Mouse (Mus musculus): ENCODE data around the gene Serpinf2. TPM values are rescaled to one million over a fixed set of nuclear protein-coding genes. Genes with fewer than 3 reads are reported as not detected.
A peak's percentile ranks its signal among the peaks of the same experiment; 100 is the strongest.

The Serpinf2 gene
- polyA plus RNA-seq, 1 experiment: 126 TPM

DNA sequence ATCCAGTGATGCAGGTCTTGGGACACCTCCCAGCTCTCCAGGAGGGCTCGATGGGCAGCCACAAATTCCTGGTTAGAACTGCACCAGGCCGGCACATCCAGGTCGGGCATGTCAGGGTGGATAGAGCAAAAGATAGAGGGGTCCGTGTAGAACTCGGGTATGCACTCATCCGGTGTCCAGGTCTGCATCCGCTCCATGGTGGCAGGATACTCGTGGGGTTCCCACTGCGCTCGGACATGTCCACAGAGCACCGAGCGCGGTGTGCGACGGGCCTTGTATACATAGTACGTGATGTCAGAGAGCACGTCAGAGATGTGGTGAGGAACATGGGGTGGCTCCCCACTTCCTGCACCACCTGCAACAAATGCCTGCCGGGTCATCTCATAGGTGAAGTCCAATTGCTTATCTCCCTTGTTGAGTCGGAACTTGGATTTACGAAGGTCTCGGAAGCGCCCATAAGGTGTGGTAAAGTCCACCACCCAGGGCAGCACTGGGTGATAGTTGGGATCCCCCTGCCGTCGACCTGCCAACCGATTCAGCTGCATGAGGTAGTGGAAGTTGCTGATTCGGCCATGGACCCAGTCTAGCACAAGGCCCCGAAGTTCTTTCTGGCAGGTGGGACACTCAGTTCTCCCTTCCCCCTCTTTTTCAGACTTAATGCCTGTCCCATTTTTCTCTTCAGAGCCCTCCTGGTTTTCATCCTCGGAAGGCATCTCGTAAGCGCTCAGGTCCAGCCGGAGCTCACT lies 13.6 kb upstream of the Serpinf2 start:
- Histone ChIP-seq H3K27me3 (replicated peaks; ENCODE audit: control insufficient read depth, insufficient read depth, low read length) (no peaks in the 10 kb centered on the region), H3K27ac (ENCODE audit: insufficient read depth, low read depth, low read length) (no peak overlapping the region), H3K36me3 (ENCODE audit: control insufficient read depth, insufficient read depth, low read length) (no peaks in the 10 kb centered on the region; the same call in none of the 2 replicates), H3K4me1 (ENCODE audit: control insufficient read depth, insufficient read depth, low read length) (peaks cover 14% of the 10 kb centered on the region), H3K4me3 (ENCODE audit: insufficient read depth, low read depth, low read length) (0 out of 2 replicates have a peak overlapping the region, but pooled peaks have one; percentile 75)
- DNase-seq: no peak
- no peak for TF ChIP-seq CTCF (conservative IDR thresholded peaks at IDR 0.05; ENCODE audit: insufficient read depth, insufficient read length, low read depth, low read length)
- WGBS: 91% methylated on average over 31 of the region's 31 CpGs

DNA sequence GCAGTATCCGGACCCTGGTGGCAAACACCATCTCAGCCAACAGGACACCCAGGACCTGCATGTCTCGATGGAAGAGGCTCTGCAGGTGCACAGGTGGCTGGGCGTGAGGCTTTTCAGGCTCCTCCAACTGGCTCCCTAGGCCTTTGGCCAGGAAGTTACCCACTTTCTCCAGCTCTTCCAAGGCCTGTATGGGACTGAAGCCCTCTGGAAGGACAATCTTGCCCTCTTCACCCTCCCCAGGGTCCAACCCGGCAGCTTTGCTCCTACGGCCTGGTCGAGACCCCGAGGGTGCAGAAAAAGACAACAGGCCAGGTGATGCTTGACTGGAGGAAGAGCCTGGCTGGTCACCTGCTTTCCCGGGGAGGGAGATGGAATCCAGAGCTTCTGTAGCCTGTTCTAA lies 12.7 kb upstream of the Serpinf2 start:
- H3K27me3 ChIP-seq (replicated peaks; ENCODE audit: control insufficient read depth, insufficient read depth, low read length): no peaks in the 10 kb centered on the region
- TF ChIP-seq CTCF (conservative IDR thresholded peaks at IDR 0.05; ENCODE audit: insufficient read depth, insufficient read length, low read depth, low read length) (no peak), POLR2A (IDR thresholded peaks at IDR 0.05; ENCODE audit: low read depth, low read length) (no peak)
- H3K27ac ChIP-seq (ENCODE audit: insufficient read depth, low read depth, low read length): no peak overlapping the region
- no peak for DNase-seq
- H3K4me3 ChIP-seq (ENCODE audit: insufficient read depth, low read depth, low read length): no peak overlapping the region
- peaks cover 14% of the 10 kb centered on the region for H3K4me1 ChIP-seq (ENCODE audit: control insufficient read depth, insufficient read depth, low read length)
- no peaks in the 10 kb centered on the region; the same call in none of the 2 replicates for H3K36me3 ChIP-seq (ENCODE audit: control insufficient read depth, insufficient read depth, low read length)
- WGBS: 88% methylated on average over 8 of the region's 8 CpGs

DNA sequence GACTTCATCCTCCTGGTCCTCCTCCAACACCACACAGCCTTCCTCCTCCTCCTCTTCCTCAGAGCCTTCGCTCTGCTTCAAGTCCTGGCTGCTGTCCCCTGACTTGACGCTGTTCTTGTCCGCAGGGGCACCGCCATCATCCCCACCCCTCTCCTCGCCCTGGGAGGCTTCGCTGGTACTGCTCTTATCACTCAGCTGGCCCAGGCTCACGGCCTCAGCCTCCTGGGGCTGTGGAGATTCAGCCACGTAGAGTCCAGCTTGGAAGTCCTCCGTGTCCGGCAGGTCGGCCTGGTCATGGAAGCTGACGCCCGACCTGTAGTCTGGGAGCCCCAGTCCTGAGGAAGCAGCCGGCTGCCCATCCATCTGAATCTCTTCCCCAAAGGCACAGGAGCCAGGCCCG lies 11.5 kb upstream of the Serpinf2 start:
- Histone ChIP-seq H3K27me3 (replicated peaks; ENCODE audit: control insufficient read depth, insufficient read depth, low read length) (no peaks in the 10 kb centered on the region), H3K4me1 (ENCODE audit: control insufficient read depth, insufficient read depth, low read length) (peaks cover 14% of the 10 kb centered on the region), H3K36me3 (ENCODE audit: control insufficient read depth, insufficient read depth, low read length) (no peaks in the 10 kb centered on the region; the same call in none of the 2 replicates), H3K27ac (ENCODE audit: insufficient read depth, low read depth, low read length) (no peak overlapping the region), H3K4me3 (ENCODE audit: insufficient read depth, low read depth, low read length) (no peak overlapping the region)
- 88% methylated on average over 15 of the region's 15 CpGs for WGBS
- DNase-seq: no peak
- TF ChIP-seq POLR2A (IDR thresholded peaks at IDR 0.05; ENCODE audit: low read depth, low read length) (no peak), CTCF (conservative IDR thresholded peaks at IDR 0.05; ENCODE audit: insufficient read depth, insufficient read length, low read depth, low read length) (no peak)

DNA sequence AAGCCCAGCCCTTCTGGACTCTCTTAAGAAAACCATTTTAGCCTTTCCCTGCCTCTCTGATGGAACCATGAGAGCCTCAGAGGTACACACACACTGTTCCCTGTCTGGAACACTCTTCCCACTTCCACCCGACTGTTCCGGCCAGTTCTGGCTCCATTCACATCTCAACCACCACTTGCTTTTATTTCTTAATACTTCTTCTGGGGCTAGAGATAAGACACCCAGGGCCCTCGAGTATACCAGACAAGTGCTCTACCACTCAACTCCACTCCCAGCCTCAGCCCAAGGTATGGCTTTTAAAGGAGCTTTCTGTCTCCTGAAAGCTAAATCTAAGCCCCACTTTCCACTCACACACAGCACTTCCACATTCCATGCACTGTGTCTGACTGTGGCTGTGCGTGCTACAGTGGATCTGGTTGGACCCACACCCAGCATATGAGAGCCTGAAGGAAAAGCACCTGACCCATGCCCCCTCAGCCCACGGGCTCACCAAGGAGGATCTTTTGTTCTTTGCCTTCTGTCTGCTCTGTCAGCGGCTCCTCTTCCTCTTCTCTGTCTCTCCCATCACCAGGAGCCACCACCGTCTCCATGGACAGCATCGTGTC lies 11.0 kb upstream of the Serpinf2 start:
- Histone ChIP-seq H3K36me3 (ENCODE audit: control insufficient read depth, insufficient read depth, low read length) (peaks cover 4% of the 10 kb centered on the region), H3K27ac (ENCODE audit: insufficient read depth, low read depth, low read length) (no peak overlapping the region), H3K4me1 (ENCODE audit: control insufficient read depth, insufficient read depth, low read length) (peaks cover 13% of the 10 kb centered on the region), H3K27me3 (replicated peaks; ENCODE audit: control insufficient read depth, insufficient read depth, low read length) (no peaks in the 10 kb centered on the region), H3K4me3 (ENCODE audit: insufficient read depth, low read depth, low read length) (no peak overlapping the region)
- TF ChIP-seq CTCF (conservative IDR thresholded peaks at IDR 0.05; ENCODE audit: insufficient read depth, insufficient read length, low read depth, low read length) (no peak), POLR2A (IDR thresholded peaks at IDR 0.05; ENCODE audit: low read depth, low read length) (no peak)
- no peak for DNase-seq
- 79% methylated on average over 8 of the region's 8 CpGs for whole genome bisulfite sequencing

DNA sequence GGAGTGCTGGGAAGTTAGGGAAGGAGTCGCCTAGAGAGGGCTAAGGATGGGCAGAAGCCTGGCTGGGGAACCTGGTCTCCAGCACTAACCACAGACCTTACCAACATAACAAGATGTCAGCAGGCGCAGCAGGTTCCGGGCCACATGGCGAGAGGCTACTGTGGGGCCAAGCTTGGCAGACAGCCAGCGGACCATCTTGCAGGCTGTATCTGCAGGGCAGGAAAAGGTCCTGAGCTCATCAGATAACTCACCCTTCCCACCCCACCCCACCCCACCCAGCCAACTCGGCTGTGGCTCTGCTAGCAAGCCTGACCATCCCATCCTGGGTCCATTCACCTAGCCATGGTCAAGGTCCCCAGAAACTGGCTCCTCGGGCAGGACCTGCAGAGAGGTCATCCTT lies 10.3 kb upstream of the Serpinf2 start:
- Histone ChIP-seq H3K36me3 (ENCODE audit: control insufficient read depth, insufficient read depth, low read length) (peaks cover 7% of the 10 kb centered on the region), H3K27ac (ENCODE audit: insufficient read depth, low read depth, low read length) (no peak overlapping the region), H3K4me1 (ENCODE audit: control insufficient read depth, insufficient read depth, low read length) (peaks cover 6% of the 10 kb centered on the region), H3K4me3 (ENCODE audit: insufficient read depth, low read depth, low read length) (no peak overlapping the region), H3K27me3 (replicated peaks; ENCODE audit: control insufficient read depth, insufficient read depth, low read length) (no peaks in the 10 kb centered on the region)
- DNase-seq: no peak
- TF ChIP-seq POLR2A (IDR thresholded peaks at IDR 0.05; ENCODE audit: low read depth, low read length): no peak
- TF ChIP-seq CTCF (conservative IDR thresholded peaks at IDR 0.05; ENCODE audit: insufficient read depth, insufficient read length, low read depth, low read length): no peak
- WGBS: 68% methylated on average over 7 of the region's 7 CpGs

DNA sequence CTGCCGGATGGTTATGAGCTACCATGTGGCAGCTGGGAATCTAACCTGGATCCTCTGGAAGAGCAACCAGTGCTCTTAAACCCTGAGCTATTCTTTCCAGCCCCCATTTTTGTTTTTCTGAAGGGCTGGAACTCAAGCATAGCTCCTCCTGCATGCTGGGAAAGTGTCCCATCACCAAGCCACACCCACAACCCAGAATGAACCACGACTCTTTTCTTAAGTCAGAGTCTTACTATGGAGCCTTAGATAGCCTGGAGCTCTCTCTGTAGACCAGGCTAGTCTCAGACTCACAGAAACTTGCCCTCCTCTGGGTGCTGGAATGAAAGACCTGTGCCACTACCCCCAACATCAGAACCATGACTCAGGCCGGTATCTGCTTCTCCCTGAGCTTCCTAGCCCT lies 9.2 kb upstream of the Serpinf2 start:
- WGBS: 79% methylated on average over 3 of the region's 3 CpGs

DNA sequence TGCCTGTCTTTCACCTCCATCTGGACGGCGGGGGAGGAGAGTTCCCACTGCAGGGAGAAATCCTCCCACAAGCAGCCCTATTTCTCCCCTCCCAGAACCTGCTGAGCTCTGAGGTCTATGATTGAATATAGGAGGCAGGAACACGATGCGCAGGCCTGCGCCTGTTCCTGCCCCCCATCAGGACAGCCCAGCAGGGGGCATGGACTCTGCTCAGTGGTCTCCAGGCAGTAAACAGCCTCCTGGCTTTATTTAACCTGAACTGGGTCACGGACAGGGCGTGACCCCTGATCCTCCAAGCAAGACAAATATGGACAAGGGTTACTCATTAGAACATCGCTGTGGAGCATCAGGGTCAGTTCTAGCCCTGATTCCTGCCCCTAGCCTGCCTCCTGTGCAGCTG lies 4.3 kb upstream of the Serpinf2 start:
- peaks cover 7% of the 10 kb centered on the region for H3K36me3 ChIP-seq (ENCODE audit: control insufficient read depth, insufficient read depth, low read length)
- 0 out of 2 replicates have a peak, but pooled peaks have one; percentile 14 for TF ChIP-seq CTCF (conservative IDR thresholded peaks at IDR 0.05; ENCODE audit: insufficient read depth, insufficient read length, low read depth, low read length)
- TF ChIP-seq POLR2A (IDR thresholded peaks at IDR 0.05; ENCODE audit: low read depth, low read length): no peak
- no peaks in the 10 kb centered on the region for H3K27me3 ChIP-seq (replicated peaks; ENCODE audit: control insufficient read depth, insufficient read depth, low read length)
- peak; percentile 95 for DNase-seq
- 57% methylated on average over 8 of the region's 8 CpGs for WGBS
- peaks cover 29% of the 10 kb centered on the region for H3K4me1 ChIP-seq (ENCODE audit: control insufficient read depth, insufficient read depth, low read length)
- H3K4me3 ChIP-seq (ENCODE audit: insufficient read depth, low read depth, low read length): no peak overlapping the region
- H3K27ac ChIP-seq (ENCODE audit: insufficient read depth, low read depth, low read length): peak overlapping the region; percentile 58

More for the DNA sequence above, 9.2 kb upstream of the Serpinf2 start:
- H3K36me3 ChIP-seq (ENCODE audit: control insufficient read depth, insufficient read depth, low read length): peaks cover 7% of the 10 kb centered on the region
- no peak overlapping the region for H3K4me3 ChIP-seq (ENCODE audit: insufficient read depth, low read depth, low read length)
- no peak for TF ChIP-seq CTCF (conservative IDR thresholded peaks at IDR 0.05; ENCODE audit: insufficient read depth, insufficient read length, low read depth, low read length)
- TF ChIP-seq POLR2A (IDR thresholded peaks at IDR 0.05; ENCODE audit: low read depth, low read length): no peak
- DNase-seq: no peak
- H3K27me3 ChIP-seq (replicated peaks; ENCODE audit: control insufficient read depth, insufficient read depth, low read length): no peaks in the 10 kb centered on the region
- H3K4me1 ChIP-seq (ENCODE audit: control insufficient read depth, insufficient read depth, low read length): peaks cover 12% of the 10 kb centered on the region
- H3K27ac ChIP-seq (ENCODE audit: insufficient read depth, low read depth, low read length): no peak overlapping the region

All from kidney, adult 2 months (tissue).